Mouse (Mus musculus) liver, postnatal 0 days (tissue): ENCODE data around the gene Rpl21.

Experiments used
- CTCF ChIP-seq: sonication (generic); IDR thresholded peaks from 2 replicates; pipeline ENCODE4 v1.5.1; 2016; ENCODE audit warnings: antibody characterized with exemption, low read depth
- EP300 ChIP-seq: IDR thresholded peaks from 2 replicates; pipeline ENCODE4 v1.6.1; 2016; ENCODE audit warnings: antibody characterized with exemption, low read depth, mild to moderate bottlenecking

- no peak for TF ChIP-seq CTCF
- no peak for TF ChIP-seq EP300
Measured at GRCm38 (mm10) chr5:146860222-146860998, 27.7 kb downstream of the Rpl21 start.
